Mouse (Mus musculus) c-Kit-positive CD71-positive TER-119-negative erythroid progenitor cells, embryonic 14.5 days (primary cell): Measurements from ENCODE around the gene Ugt1a10.
"Not testable (repeated sequence)": the region's sequence is repeated elsewhere in the genome, so short reads cannot be mapped to it uniquely, and the experiment has no call there.

Experiments
- DNase-seq: peaks from one replicate; pipeline ENCODE4 v3.0.0-alpha.2; 2013; ENCODE audit warnings: low read depth

Gene Ugt1a10

DNA sequence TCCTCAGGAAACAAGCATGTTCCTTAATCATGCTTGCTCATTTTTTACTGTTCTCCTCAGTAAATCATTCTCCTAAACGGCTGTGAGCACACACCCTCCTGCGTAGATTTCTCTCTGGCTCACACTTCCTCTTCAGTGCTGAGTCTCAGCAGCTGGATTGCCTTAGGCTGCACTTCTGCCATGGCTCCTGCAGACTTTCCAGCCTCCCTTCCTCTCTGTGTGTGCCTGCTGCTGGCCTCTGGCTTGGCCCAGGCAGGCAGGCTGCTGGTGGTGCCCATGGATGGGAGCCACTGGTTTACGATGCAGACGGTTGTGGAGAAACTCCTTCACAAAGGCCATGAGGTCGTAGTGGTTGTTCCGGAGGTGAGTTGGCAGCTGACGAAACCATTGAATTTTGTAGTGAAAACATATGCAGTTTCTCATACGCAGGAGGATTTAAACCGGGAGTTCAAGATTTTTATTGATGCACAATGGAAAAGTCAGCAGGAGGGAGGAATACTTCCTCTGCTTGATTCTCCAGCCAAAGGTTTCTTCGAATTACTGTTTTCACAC is 39.8 kb downstream of the Ugt1a10 start, which contains the start of gene Ugt1a7c:
Ugt1a7c (plus strand) TSS at position 122 of the 552 bp plus-strand sequence.
- no peak for DNase-seq

- not testable (repeated sequence) for DNase-seq
Observed at GRCm38 (mm10) chr1:88098546-88098945, 43.4 kb downstream of the Ugt1a10 start.

- not testable (repeated sequence) for DNase-seq
Observed at GRCm38 (mm10) chr1:88099691-88100090, 44.5 kb downstream of the Ugt1a10 start.

GRCm38 (mm10) chr1:88103019-88103418 is 47.8 kb downstream of the Ugt1a10 start, which contains the start of gene Ugt1a6b:
Ugt1a6b (plus strand) TSS chr1:88103252.
- DNase-seq: not testable (repeated sequence)

DNA sequence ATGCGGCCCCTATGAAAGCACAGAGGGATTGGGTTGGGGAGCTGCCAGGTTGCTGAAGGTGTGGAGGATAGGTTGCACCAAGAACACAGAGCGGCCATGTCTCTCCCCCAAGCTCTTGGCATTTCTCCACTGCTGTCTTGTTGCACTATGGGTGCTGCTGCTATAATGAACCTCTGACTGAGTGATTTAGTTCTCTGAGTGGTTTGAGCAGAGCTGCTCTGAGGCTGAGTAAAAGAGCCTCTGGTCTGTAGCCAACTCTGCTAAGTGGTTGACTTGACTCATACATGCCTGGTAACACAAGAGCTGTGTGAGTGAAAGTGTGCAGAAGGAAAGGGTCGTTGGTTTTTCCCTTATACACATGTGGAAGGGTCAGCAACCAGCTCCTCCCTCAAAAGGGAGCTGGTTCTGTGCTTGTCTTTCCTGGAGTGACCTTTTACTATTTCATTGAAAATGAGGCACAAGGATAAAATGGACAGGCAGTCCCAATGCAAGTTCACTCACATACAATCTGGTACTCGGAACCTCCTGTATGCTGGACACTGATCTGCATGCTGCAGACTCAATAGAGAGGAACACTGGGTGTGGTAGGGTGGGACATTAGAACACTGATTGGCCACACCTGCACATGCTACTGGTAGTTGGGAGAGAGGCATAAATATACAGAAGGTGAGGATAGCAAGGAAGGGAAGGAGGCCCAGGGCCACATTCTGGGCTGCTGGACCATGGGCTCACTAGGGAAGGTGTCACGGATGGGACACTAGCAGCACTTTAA is 48.7 kb downstream of the Ugt1a10 start:
- not testable (repeated sequence) for DNase-seq

DNA sequence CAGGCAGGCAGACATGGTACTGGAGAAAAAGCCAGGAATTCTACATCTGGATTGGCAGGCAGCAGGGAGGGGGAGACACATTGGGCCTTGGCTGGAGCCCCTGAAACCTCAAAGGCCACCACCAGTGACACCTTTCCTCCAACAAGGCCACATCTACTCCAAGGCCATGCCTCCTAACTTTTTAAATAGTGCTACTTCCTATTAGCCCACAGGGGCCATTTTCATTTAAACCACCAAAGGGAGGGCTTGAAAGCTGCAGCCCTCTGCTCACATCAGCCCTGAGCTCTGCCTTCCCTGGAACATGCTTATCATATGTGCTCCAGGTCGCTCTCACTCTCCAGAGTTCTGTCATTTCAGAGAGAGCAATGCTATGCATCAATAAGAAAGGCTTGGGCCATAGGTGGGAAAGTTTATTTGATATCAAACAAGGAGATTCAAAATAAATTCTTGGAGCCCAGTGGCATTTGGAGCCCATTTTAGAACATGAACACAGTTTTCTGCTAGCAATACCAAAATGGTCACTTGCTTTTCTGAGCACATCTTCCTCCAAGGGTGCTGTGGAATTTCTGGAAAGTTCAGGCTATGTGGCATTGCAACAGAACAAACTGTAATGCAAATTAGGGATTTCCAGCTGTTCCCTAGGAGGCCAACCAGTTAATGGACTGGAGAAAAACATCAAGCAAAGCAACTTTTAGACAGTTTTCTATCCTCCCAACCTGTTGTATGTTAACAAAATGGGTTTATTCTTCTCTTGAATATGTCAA is 49.7 kb downstream of the Ugt1a10 start:
- DNase-seq: no peak

GRCm38 (mm10) chr1:88105656-88106055 is 50.5 kb downstream of the Ugt1a10 start:
- DNase-seq: no peak

GRCm38 (mm10) chr1:88109027-88109557 is 53.9 kb downstream of the Ugt1a10 start:
- DNase-seq: not testable (repeated sequence)

DNA sequence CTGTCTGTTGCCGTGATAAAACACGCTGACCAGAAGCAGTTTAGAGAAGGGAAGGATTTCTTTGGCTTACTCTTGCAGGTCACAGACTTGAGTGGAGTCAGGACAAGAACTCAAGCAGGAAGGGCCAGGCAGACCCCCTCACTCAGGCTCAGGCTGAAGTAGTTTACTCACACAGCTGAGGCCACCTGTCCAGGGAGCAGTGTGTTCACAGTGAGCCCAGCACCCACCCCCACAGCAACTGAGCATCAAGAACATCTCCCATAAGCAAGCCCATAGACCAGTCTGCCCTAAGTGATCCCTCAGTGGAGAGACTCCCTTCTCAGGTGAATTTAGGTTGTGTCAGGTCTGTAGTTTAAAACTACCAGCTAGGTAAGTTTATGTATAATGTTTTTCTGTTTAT is 54.4 kb downstream of the Ugt1a10 start:
- DNase-seq: not testable (repeated sequence)

GRCm38 (mm10) chr1:88112769-88113168 is 57.6 kb downstream of the Ugt1a10 start:
- not testable (repeated sequence) for DNase-seq

DNA sequence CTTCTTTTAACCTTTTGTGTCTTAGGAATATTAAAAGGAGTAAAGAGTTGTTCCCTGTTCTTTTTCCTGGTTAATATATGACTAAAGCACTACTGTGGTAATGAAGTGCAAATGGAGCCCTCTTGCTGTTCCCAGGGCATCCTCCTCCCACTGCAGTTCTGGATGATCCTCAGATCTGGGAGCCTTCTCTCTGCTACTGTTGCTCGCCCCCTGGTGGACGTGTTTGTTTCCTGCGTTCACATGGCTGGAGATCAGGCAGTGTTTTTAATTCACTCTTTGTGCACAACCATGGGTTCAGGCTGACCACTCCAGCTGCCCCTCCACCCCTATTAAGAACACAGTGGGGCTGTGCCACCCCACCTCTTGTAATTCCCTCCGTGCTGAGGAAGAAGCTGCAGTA is 65.4 kb downstream of the Ugt1a10 start:
- not testable (repeated sequence) for DNase-seq

DNA sequence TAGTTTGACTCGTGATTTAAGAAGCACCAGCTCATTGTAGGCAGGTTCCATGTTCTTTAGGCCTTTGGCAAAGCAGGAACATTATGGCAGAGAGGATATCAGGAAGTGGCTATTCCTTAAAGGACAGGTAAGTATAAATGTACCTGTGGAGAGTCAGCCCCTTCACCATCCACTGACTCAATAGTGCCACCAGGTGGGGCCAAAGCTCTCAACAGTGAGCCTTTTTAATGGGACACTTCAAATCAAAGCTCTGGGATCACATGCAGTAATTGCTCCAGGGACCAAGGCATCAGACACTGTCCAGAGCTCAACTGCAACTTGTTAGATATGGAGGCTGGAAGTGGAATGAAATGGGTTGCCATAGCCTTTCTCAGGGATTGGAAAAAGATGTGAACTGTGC is 66.3 kb downstream of the Ugt1a10 start:
- not testable (repeated sequence) for DNase-seq

DNA sequence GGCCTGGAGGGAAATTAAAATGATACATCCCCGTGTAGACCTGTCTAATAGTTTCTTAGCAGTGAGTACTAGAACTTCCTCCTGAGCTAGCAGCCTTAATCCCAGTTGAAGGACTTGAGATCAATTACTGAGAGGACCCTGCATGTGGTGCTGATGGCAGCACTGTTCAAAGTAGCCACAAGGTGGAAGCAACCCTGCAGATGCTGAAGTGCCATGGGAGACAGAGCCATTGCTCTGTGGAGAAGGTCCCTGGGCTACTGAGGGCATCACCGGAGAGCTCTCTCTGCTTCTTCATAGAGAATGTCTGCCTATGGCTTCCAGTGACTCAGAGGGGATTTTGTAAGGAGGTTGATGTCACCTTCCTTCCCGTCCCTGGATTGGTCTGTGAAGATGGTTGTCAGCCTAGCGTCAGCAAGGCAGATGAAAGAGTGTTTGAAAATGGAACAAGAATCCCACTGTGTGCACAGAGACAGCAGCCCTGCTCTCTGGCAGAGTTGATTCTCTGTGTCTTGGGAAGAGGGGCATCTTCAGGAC is 70.7 kb downstream of the Ugt1a10 start:
- DNase-seq: not testable (repeated sequence)

DNA sequence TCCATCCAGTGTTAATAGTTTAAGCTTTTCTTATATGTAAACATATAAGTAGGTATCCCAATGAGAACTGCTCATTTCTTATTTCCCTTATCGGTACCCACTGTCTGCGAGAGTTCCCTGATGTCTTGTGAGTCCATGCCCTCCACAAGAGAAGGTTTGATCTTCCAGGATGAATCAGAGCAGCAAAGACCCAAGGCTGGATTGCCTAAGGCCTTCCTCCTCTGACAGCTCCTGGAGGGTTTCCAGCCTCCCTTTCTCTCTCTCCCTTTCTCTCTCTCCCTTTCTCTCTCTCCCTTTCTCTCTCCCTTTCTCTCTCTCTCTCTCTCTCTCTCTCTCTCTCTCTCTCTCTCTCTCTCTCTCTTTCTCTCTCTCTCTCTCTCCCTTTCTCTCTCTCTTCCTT is 73.9 kb downstream of the Ugt1a10 start:
- not testable (repeated sequence) for DNase-seq

DNA sequence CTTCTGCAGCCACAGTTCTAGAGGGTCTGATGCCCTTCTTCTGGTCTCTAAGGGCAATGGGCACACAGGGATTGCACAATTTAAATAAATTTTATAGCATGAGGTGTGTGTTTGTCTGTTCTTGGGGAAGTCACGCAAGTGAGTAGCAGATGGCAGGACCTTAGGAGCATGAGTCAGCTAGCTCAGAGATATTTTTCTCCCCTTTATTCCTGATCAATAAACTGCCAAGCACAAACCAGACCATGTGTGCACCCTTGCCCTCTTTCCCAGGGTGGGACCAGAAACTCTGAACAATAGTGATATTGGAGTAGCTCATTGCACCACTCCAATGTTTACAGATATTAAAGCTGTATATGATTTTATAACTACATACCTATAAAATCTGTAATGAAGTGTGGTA is 75.0 kb downstream of the Ugt1a10 start:
- DNase-seq: not testable (repeated sequence)

GRCm38 (mm10) chr1:88133908-88134456 is 78.8 kb downstream of the Ugt1a10 start:
- DNase-seq: no peak

- not testable (repeated sequence) for DNase-seq
Observed at GRCm38 (mm10) chr1:88134457-88135011, 79.3 kb downstream of the Ugt1a10 start, which contains the start of gene Ugt1a6a. Ugt1a6a (plus strand) TSS chr1:88134809.

DNA sequence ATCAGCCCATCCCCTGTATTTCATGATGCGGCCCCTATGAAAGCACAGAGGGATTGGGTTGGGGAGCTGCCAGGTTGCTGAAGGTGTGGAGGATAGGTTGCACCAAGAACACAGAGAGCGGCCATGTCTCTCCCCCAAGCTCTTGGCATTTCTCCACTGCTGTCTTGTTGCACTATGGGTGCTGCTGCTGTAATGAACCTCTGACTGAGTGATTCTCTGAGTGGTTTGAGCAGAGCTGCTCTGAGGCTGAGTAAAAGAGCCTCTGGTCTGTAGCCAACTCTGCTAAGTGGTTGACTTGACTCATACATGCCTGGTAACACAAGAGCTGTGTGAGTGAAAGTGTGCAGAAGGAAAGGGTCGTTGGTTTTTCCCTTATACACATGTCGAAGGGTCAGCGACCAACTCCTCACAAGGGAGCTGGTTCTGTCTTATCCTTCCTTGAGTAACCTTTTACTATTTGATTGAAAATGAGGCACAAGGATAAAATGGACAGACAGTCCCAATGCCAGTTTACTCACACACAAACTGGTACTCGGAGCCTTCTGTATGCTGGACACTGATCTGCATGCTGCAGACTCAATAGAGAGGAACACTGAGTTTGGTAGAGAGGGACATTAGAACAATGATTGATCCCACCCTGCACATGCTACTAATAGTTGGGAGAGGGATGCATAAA is 80.2 kb downstream of the Ugt1a10 start:
- not testable (repeated sequence) for DNase-seq

- no peak for DNase-seq
Observed at GRCm38 (mm10) chr1:88136646-88137045, 81.5 kb downstream of the Ugt1a10 start.

GRCm38 (mm10) chr1:88137264-88137663 is 82.1 kb downstream of the Ugt1a10 start:
- DNase-seq: no peak

DNA sequence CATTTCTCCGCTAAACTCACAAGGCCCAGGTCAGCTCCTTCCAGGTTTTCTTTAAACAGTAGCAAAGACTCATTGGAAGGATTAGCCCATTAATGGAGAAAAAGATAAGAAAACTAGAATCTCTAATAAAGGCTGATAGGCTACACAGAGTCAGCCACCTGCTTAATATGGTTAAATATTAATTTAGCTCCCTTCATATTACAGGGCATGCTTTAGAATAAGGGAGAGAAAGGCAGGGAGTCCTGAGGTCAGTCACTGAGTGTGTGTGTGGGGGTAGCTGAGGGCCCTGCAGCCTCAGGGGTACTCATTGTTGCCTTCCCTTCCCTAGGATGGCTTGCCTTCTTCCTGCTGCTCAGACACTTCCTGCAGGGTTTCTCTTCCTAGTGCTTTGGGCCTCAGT is 83.0 kb downstream of the Ugt1a10 start:
- no peak for DNase-seq
